Mouse (Mus musculus) spleen, postnatal 14 days (tissue): ENCODE results near the gene Gm20767.
"Not testable (repeated sequence)": the region's sequence is repeated elsewhere in the genome, so short reads cannot be mapped to it uniquely, and the experiment has no call there.

ENCODE experiments used
- DNase-seq, 2 experiments: peaks; one replicate each; pipeline ENCODE4 v3.0.0; 2021 to 2022; ENCODE audit warnings: low spot score in 2 of 2

The Gm20767 gene

GRCm38 (mm10) chr13:120139946-120140345 lies at the start of gene Gm20767:
Gene Gm20767, plus strand, starts transcription at chr13:120140246.
- DNase-seq, result not testable (repeated sequence)

GRCm38 (mm10) chr13:120092950-120093349 lies 47.1 kb upstream of the Gm20767 start:
- not testable (repeated sequence) for DNase-seq

GRCm38 (mm10) chr13:120096241-120096937 lies 43.7 kb upstream of the Gm20767 start:
- DNase-seq, result not testable (repeated sequence)

- not testable (repeated sequence) for DNase-seq
These were observed 43.1 kb upstream of the Gm20767 start for GRCm38 (mm10) chr13:120096938-120097256.

GRCm38 (mm10) chr13:120099327-120099726 lies 40.7 kb upstream of the Gm20767 start:
- not testable (repeated sequence) for DNase-seq

GRCm38 (mm10) chr13:120106504-120106903 lies 33.5 kb upstream of the Gm20767 start:
- not testable (repeated sequence) for DNase-seq

GRCm38 (mm10) chr13:120107000-120107399 lies 33.0 kb upstream of the Gm20767 start:
- DNase-seq, result not testable (repeated sequence)

- not testable (repeated sequence) for DNase-seq
These were observed 2.3 kb downstream of the Gm20767 start for GRCm38 (mm10) chr13:120142348-120142747.

GRCm38 (mm10) chr13:120149660-120150407 lies 9.8 kb downstream of the Gm20767 start:
- not testable (repeated sequence) for DNase-seq

- DNase-seq, result not testable (repeated sequence)
These were observed 10.5 kb downstream of the Gm20767 start for GRCm38 (mm10) chr13:120150589-120150988.

- not testable (repeated sequence) for DNase-seq
These were observed 28.3 kb downstream of the Gm20767 start for GRCm38 (mm10) chr13:120168301-120168700.

- DNase-seq, result not testable (repeated sequence)
These were observed 32.1 kb downstream of the Gm20767 start, which contains the start of gene Gm21818 for GRCm38 (mm10) chr13:120172133-120172532. Gene Gm21818, plus strand, starts transcription at chr13:120172433.

- DNase-seq, result not testable (repeated sequence)
These were observed 56.3 kb downstream of the Gm20767 start for GRCm38 (mm10) chr13:120196189-120196821.
